Mouse (Mus musculus) hindbrain, postnatal 0 days (tissue): Measurements from ENCODE around the gene Tpm3. TPM values are rescaled to one million over a fixed set of nuclear protein-coding genes. Genes with fewer than 3 reads are reported as not detected.

Experiments used
- ATAC-seq: fragments of 200-750 bp; cut with Nextera tagmentation; 2 replicates; pipeline ENCODE4 v1.8.0; 2017; ENCODE audit warnings: mild to moderate bottlenecking, moderate TSS enrichment, moderate library complexity
- DNase-seq: peaks from one replicate; pipeline ENCODE4 v3.0.0-alpha.2; 2015; ENCODE audit warnings: low spot score
- H3K27ac ChIP-seq: fragments of 300-500 bp; sonication (generic); 2 replicates; pipeline ENCODE4 v1.5.1; 2014; ENCODE audit warnings: mild to moderate bottlenecking
- H3K27me3 ChIP-seq: fragments of 300-500 bp; sonication (generic); 2 replicates; pipeline ENCODE4 v1.6.1; 2014; ENCODE audit warnings: low read length, mixed read lengths; ENCODE audit not compliant: insufficient read depth
- H3K36me3 ChIP-seq: fragments of 300-500 bp; sonication (generic); 2 replicates; pipeline ENCODE4 v1.6.1; 2014; ENCODE audit warnings: low read length, mixed read lengths; ENCODE audit not compliant: insufficient read depth
- H3K4me1 ChIP-seq: fragments of 300-500 bp; sonication (generic); 2 replicates; pipeline ENCODE4 v1.6.1; 2014; ENCODE audit warnings: antibody characterized with exemption, low read length, mixed read lengths; ENCODE audit not compliant: insufficient read depth
- H3K4me2 ChIP-seq: fragments of 300-500 bp; sonication (generic); 2 replicates; pipeline ENCODE4 v1.6.1; 2014; ENCODE audit warnings: low read depth, mild to moderate bottlenecking, low read length, moderate library complexity, mixed read lengths
- H3K4me3 ChIP-seq: fragments of 300-500 bp; sonication (generic); 2 replicates; pipeline ENCODE4 v1.5.1; 2014; ENCODE audit warnings: low read length
- H3K9ac ChIP-seq: fragments of 300-500 bp; sonication (generic); replicated peaks from 2 replicates; pipeline ENCODE4 v1.6.1; 2014; ENCODE audit warnings: mild to moderate bottlenecking, low read length, moderate library complexity, mixed read lengths
- H3K9me3 ChIP-seq: fragments of 300-500 bp; sonication (generic); 2 replicates; pipeline ENCODE4 v1.6.1; 2016; ENCODE audit warnings: low read length, mixed read lengths
- CTCF ChIP-seq: IDR thresholded peaks from 2 replicates; pipeline ENCODE4 v1.5.1; 2016; ENCODE audit warnings: antibody characterized with exemption, control low read depth, low read depth
- WGBS: fragments of 180-500 bp; shearing (Covaris S2); extraction: QIAGEN DNeasy Blood & Tissue Kit; methylation state at CpG from one replicate; pipeline ENCODE4 v1.1.7; 2014; 5-methylcytosine and 5-hydroxymethylcytosine counted together
- polyA plus RNA-seq: library from polyadenylated mRNA; unstranded; fragments of >200 nt; fragmentation: Nextera tagmentation; extraction: Ambion mirVana; gene quantifications from 2 replicates; pipeline ENCODE4 v1.2.1, GENCODE M21; 2015
- total RNA-seq: library from RNA; depleted of rRNA; stranded (reverse); fragments of >200 nt; gene quantifications from 2 replicates; pipeline ENCODE4 v1.2.3, GENCODE M21; 2014

Tpm3 gene
- total and polyA plus RNA-seq, 2 experiments from 2014 or later, result 142 to 302 TPM

DNA sequence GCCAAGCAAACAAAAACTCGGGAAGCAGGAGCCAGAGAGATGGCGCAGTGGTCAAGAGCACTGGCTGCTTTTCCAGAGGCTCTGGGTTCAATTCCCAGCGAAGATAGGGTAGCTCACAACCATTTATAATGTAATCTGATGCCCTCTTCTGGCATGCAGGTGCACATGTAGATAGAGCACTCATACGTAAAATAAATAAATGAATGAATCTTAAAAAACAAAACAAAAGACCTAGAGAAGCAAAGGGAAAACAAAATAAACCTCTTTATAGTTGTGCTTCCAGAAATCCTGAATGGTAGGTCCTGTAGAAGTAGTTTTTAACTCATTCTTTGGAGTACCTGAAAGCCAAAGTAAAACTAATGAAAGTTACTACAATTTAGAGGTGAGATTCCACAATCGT is 5.8 kb downstream of the Tpm3 start:
- WGBS, result 58% methylated on average over 5 of the region's 5 CpGs
- 0 out of 2 replicates have a peak, but pooled peaks have one; percentile 3 for TF ChIP-seq CTCF

DNA sequence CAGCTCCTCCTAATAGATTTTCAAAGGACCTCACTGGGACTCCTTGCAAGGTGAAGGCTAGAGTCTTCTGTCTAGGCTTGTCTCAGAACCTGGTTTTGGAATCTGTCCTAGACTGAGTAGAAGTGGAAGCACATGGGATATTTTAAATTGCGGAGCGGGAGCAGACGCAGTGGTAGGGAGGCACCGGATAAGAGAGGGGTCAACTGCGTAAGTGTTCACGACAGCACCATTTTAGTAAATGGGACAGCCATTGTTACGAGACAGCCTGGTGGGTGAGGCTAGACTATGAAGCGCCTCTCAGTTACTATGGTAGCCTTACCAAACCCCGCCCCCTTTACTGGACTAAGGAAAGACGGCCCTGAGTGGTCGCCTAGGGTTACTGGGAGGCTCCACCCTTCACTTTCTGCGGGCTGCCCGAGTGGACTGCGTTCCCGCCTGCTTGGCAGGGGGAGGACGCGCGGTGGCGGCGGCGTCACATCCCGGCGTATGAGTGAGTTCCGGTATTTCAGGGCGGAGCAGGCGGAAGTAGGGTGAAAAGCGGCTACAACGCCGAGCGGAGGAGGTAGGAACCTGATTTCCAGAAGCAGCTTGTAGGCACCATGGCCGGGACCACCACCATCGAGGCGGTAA is 6.8 kb downstream of the Tpm3 start:
- Histone ChIP-seq H3K4me1 (peaks cover 5% of the 10 kb centered on the region), H3K4me3 (peak overlapping the region; percentile 92), H3K4me2 (peak overlapping the region; percentile 84), H3K36me3 (no peaks in the 10 kb centered on the region), H3K9me3 (no peaks in the 10 kb centered on the region), H3K9ac (peak overlapping the region; percentile 90), H3K27ac (peak overlapping the region; percentile 96), H3K27me3 (no peaks in the 10 kb centered on the region)
- DNase-seq (peak; percentile 95), ATAC-seq (peak; percentile 96)
- peak; percentile 28; the same call in 1 of the 2 replicates for TF ChIP-seq CTCF
- under 1% methylated on average over 32 of the region's 33 CpGs for WGBS

More for the DNA sequence above, 5.8 kb downstream of the Tpm3 start:
- DNase-seq (no peak), ATAC-seq (no peak)
- H3K36me3 ChIP-seq, result no peaks in the 10 kb centered on the region
- H3K9ac ChIP-seq, result no peak overlapping the region
- no peaks in the 10 kb centered on the region for H3K27me3 ChIP-seq
- peaks cover 5% of the 10 kb centered on the region for H3K4me1 ChIP-seq
- no peaks in the 10 kb centered on the region for H3K9me3 ChIP-seq
- no peak overlapping the region for H3K27ac ChIP-seq
- H3K4me3 ChIP-seq, result no peak overlapping the region
- H3K4me2 ChIP-seq, result no peak overlapping the region

DNA sequence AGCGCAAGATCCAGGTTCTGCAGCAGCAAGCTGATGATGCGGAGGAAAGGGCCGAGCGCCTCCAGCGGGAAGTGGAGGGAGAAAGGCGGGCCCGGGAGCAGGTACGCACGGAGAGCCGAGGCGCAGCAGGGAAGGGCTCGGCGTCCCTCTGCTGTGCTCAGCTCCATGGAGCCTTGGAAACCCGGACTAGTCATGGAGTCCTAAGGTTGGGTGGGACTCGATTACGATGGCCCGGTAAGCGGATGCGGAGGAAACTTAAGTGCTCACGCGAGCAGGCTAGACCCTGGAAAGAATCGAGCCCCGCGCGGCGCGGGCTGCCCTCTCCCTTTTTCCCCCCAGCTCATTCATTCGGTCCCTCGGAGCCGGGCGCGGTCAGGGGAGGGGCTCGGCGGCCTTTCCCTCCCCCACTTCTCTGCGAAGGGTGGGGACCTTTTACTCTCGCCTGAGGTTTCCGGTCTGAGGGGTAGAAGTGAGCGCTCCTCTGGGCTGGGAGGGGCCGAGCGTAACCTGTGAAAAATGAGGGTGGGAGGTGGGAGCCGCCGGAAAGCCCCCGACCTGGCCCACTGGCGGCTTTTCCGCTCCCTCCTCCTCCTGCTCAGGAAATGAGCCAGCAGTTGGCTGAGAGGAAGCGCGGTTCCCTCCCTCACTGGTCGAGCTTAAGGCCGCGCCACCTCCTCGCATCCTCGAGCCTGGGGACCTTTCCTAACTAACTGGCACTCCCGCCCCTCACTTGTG is 7.5 kb downstream of the Tpm3 start:
- H3K27ac ChIP-seq, result peak overlapping the region; percentile 96
- WGBS, result 1% methylated on average over 52 of the region's 53 CpGs
- H3K4me1 ChIP-seq, result peaks cover 5% of the 10 kb centered on the region
- peak; percentile 77 for DNase-seq
- no peaks in the 10 kb centered on the region for H3K9me3 ChIP-seq
- H3K27me3 ChIP-seq, result no peaks in the 10 kb centered on the region
- peak overlapping the region; percentile 90 for H3K9ac ChIP-seq
- peak overlapping the region; percentile 92 for H3K4me3 ChIP-seq
- H3K4me2 ChIP-seq, result peak overlapping the region; percentile 84
- TF ChIP-seq CTCF, result peak; percentile 21
- ATAC-seq, result peak; percentile 68
- no peaks in the 10 kb centered on the region for H3K36me3 ChIP-seq

DNA sequence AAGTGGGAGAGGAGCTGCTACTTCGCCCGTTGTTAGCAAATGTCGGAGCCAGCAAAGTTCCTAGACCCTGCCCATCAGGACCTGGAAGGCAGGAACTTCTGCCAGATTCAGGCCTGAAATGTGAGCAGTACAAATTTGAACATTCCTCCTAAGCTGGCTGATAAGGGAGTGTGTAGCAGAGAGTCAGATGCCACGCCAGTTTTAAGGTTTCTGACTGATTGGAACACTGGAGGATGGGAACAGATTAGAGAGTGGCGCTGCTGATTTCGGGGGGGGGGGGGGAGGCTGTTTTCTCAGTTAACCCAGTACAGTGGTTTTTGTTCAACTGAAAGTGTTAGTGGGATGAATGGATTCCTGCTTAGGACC is 8.0 kb downstream of the Tpm3 start:
- no peak for TF ChIP-seq CTCF
- Histone ChIP-seq H3K4me2 (peak overlapping the region; percentile 84), H3K9me3 (no peaks in the 10 kb centered on the region), H3K4me1 (peaks cover 5% of the 10 kb centered on the region), H3K27ac (peak overlapping the region; percentile 96), H3K4me3 (peak overlapping the region; percentile 92), H3K36me3 (no peaks in the 10 kb centered on the region), H3K27me3 (no peaks in the 10 kb centered on the region), H3K9ac (peak overlapping the region; percentile 90)
- 4% methylated on average over 6 of the region's 6 CpGs for WGBS
- DNase-seq, result no peak
- ATAC-seq, result no peak

DNA sequence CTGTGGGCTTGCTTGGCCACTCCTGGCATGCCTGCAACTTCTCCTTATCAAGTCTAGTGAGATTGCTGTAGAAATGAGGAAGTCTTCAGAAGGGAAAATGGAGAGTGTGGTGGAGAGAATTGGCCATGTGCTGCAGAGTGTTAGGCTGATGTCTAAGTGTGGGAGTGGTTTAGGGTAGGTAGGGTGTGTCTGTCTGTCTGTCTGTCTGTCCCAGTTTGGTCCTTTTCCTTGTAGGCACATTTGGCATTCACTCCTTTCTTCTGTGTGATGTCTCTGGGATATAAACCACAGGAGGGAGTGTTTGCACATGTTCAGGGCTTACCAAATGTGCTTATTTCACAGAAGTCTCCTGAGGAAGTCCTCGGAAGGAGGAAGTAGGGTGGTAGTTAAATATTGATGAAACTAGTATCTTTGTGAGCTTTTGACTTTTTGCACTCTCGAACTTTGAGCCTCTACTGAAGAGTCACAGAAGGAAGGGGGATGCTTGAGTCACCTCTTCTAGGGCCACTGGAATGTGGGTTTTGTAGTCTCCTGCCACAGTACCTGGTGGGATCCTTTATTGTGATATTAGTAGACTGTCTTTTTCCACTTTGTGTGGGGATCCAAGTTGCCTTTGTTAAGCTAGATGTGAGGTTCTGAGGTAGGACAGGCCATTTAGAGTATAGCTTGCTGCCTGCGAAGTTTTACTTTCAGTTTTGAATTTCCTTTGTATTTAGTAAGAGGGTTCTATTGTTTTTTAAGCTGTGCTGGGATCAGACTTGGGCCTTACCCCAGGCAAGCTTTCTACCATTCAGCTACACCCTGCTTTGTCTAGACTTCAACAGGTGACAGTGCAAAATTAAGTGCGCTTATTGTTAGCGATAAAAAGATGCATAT is 9.2 kb downstream of the Tpm3 start:
- Histone ChIP-seq H3K9ac (no peak overlapping the region), H3K27ac (no peak overlapping the region), H3K36me3 (no peaks in the 10 kb centered on the region), H3K4me1 (peaks cover 5% of the 10 kb centered on the region), H3K4me2 (peak overlapping the region; percentile 84), H3K27me3 (no peaks in the 10 kb centered on the region), H3K9me3 (no peaks in the 10 kb centered on the region), H3K4me3 (0 out of 2 replicates have a peak overlapping the region, but pooled peaks have one; percentile 92)
- no peak for ATAC-seq
- DNase-seq, result no peak
- 83% methylated on average over 5 of the region's 5 CpGs for WGBS
- TF ChIP-seq CTCF, result no peak

DNA sequence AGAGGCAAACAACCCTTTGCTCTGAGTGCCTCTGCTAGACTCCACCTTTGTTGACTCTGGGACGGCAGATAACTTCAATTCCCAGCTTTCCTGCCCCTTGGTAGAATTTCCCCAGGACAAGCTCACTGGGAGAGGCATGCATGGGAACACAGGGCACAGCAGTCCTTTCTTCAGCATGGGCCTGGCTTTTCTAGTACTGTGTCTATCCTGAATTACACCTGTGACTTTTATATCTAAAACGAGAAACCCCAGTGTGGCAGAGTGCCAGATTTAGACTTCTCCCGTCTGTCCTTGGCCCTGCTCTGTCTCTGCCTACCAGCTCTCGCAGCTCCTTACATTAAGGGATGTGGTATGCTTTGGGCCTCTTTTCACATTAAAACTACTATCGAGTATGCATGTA is 10.6 kb downstream of the Tpm3 start:
- Histone ChIP-seq H3K4me2 (peak overlapping the region; percentile 14; the same call in 1 of the 2 replicates), H3K36me3 (peaks cover 13% of the 10 kb centered on the region; the same call in 1 of the 2 replicates), H3K9ac (no peak overlapping the region), H3K9me3 (no peaks in the 10 kb centered on the region), H3K4me1 (peaks cover 5% of the 10 kb centered on the region), H3K27ac (no peak overlapping the region), H3K27me3 (no peaks in the 10 kb centered on the region), H3K4me3 (no peak overlapping the region)
- ATAC-seq (no peak), DNase-seq (no peak)
- 44% methylated on average over 5 of the region's 5 CpGs for WGBS
- TF ChIP-seq CTCF, result no peak
